11 mouse cellular contexts compared by ENCODE assay signal in genomic region chr3:132996299-132996698, GRCm38 (mm10). TPM values are rescaled to one million over a fixed set of nuclear protein-coding genes. Genes with fewer than 3 reads are reported as not detected.
"Had no signal": no experiment of that assay in that cellular context is flagged by ENCODE, and none has a peak within 500 bp of the region (broad histone marks: within the 10 kb centered on the region; RNA-seq: fewer than 3 reads in every experiment).

No protein-coding gene starts in this region.

- H3K4me3 ChIP-seq: left cerebral cortex, adult 2 months; limb, embryonic 10.5 days; liver, embryonic 15.5 days; megakaryocyte, embryonic 14.5 days; neural tube, embryonic 12.5 days had no signal

- DNase-seq: kidney, adult 8-10 months; lung, adult 2 months had no signal

- H3K9ac ChIP-seq: liver, embryonic 15.5 days; neural tube, embryonic 12.5 days had no signal

- ATAC-seq: intestine, postnatal 0 days had no signal

- H3K27ac ChIP-seq: left cerebral cortex, adult 2 months; limb, embryonic 10.5 days; liver, embryonic 15.5 days; macrophage; neural tube, embryonic 12.5 days; stomach, postnatal 0 days had no signal

- H3K27me3 ChIP-seq: liver, embryonic 15.5 days; megakaryocyte, embryonic 14.5 days; neural tube, embryonic 12.5 days had no signal

- H3K9me3 ChIP-seq: limb, embryonic 10.5 days; liver, embryonic 15.5 days; megakaryocyte, embryonic 14.5 days; neural tube, embryonic 12.5 days had no signal

- H3K4me1 ChIP-seq: limb, embryonic 10.5 days; liver, embryonic 15.5 days; neural tube, embryonic 12.5 days had no signal

- H3K4me2 ChIP-seq: liver, embryonic 11.5 days; liver, embryonic 15.5 days; neural tube, embryonic 12.5 days had no signal

RNA-seq across cellular contexts. Expression of gene Npnt, which starts 46.2 kb away (rescaled TPM):
- polyA plus RNA-seq: macrophage had no signal
